Mouse (Mus musculus) CH12.LX (cell line): ENCODE data around the gene Ctsc. TPM values are rescaled to one million over a fixed set of nuclear protein-coding genes. Genes with fewer than 3 reads are reported as not detected.

Source experiments
- DNase-seq: peaks from one replicate; pipeline ENCODE4 v3.0.0-alpha.2; 2013; ENCODE audit errors: extremely low read depth
- H3K27ac ChIP-seq: 2 replicates; pipeline ENCODE4 v1.5.1; 2012; ENCODE audit warnings: low read depth, mild to moderate bottlenecking, control low read depth, moderate library complexity; ENCODE audit not compliant: insufficient read depth
- H3K27me3 ChIP-seq: replicated peaks from 2 replicates; pipeline ENCODE3; 2012; ENCODE audit warnings: inconsistent platforms
- H3K36me3 ChIP-seq, 2 experiments: replicated peaks in 1 of 2; 2 replicates each; pipeline versions ENCODE3 to v1.6.1; 2012; ENCODE audit warnings: inconsistent platforms in 1 of 2, low read length in 1 of 2, mild to moderate bottlenecking in 1 of 2, mixed read lengths in 1 of 2, moderate library complexity in 1 of 2; ENCODE audit not compliant: control insufficient read depth in 1 of 2, insufficient read depth in 1 of 2
- H3K4me1 ChIP-seq, 2 experiments: 2 replicates each; pipeline ENCODE4 v1.6.1; 2012; ENCODE audit warnings: inconsistent platforms in 1 of 2, moderate library complexity in 1 of 2; ENCODE audit not compliant: insufficient read depth in 2 of 2, control insufficient read depth in 1 of 2
- H3K4me2 ChIP-seq: 2 replicates; pipeline ENCODE4 v1.6.1; 2012; ENCODE audit warnings: low read depth, mild to moderate bottlenecking, control low read depth; ENCODE audit not compliant: poor library complexity, insufficient read depth, severe bottlenecking
- H3K4me3 ChIP-seq, 3 experiments: fragments of 150-350 bp in 1 of 3; sonication (generic) in 1 of 3; replicated peaks in 1 of 3; 2 replicates each; pipeline versions ENCODE3 to v1.5.1; 2011 to 2012; ENCODE audit warnings: low read depth in 2 of 3, low read length in 2 of 3, mild to moderate bottlenecking in 2 of 3, moderate library complexity in 2 of 3, control low read depth in 1 of 3, improper control_type of control experiment in 1 of 3, inconsistent platforms in 1 of 3, mixed read lengths in 1 of 3; ENCODE audit not compliant: poor library complexity in 1 of 3
- H3K79me2 ChIP-seq: replicated peaks from 2 replicates; pipeline ENCODE4 v1.6.1; 2012; ENCODE audit warnings: mild to moderate bottlenecking, moderate library complexity; ENCODE audit not compliant: control insufficient read depth, poor library complexity, insufficient read depth, severe bottlenecking; ENCODE audit errors: extremely low read depth
- H3K9ac ChIP-seq: 2 replicates; pipeline ENCODE4 v1.6.1; 2012; ENCODE audit warnings: low read depth, mild to moderate bottlenecking, control low read depth, moderate library complexity; ENCODE audit not compliant: insufficient read depth
- H3K9me3 ChIP-seq: replicated peaks from 2 replicates; pipeline ENCODE3; 2012; ENCODE audit warnings: low read length, inconsistent platforms, mixed read lengths
- BHLHE40 ChIP-seq: IDR thresholded peaks from 2 replicates; pipeline ENCODE4 v1.6.1; 2011; ENCODE audit warnings: mild to moderate bottlenecking, low read depth, low read length, improper control_type of control experiment
- CHD1 ChIP-seq: IDR thresholded peaks from 2 replicates; pipeline ENCODE4 v1.6.1; 2012; ENCODE audit warnings: low read depth, low read length, improper control_type of control experiment, inconsistent platforms
- CHD2 ChIP-seq: IDR thresholded peaks from 2 replicates; pipeline ENCODE4 v1.6.1; 2011; ENCODE audit warnings: low read length, improper control_type of control experiment
- CTCF ChIP-seq, 2 experiments: IDR thresholded peaks in 1 of 2; conservative IDR thresholded peaks in 1 of 2; 2 replicates each; pipeline ENCODE4 v1.5.1; 2011 to 2012; ENCODE audit warnings: low read depth in 2 of 2, low read length in 2 of 2, improper control_type of control experiment in 1 of 2, inconsistent platforms in 1 of 2, mild to moderate bottlenecking in 1 of 2, moderate library complexity in 1 of 2
- E2F4 ChIP-seq: IDR thresholded peaks from 2 replicates; pipeline ENCODE4 v1.6.1; 2011; ENCODE audit warnings: low read depth, low read length, improper control_type of control experiment; ENCODE audit not compliant: insufficient replicate concordance
- ELF1 ChIP-seq: IDR thresholded peaks from 2 replicates; pipeline ENCODE4 v1.6.1; 2014; ENCODE audit warnings: low read depth, mild to moderate bottlenecking, inconsistent platforms, low read length, improper control_type of control experiment
- EP300 ChIP-seq: IDR thresholded peaks from 2 replicates; pipeline ENCODE4 v1.6.1; 2011; ENCODE audit warnings: low read length, improper control_type of control experiment
- ETS1 ChIP-seq: conservative IDR thresholded peaks from 2 replicates; pipeline ENCODE4 v1.6.1; 2012; ENCODE audit warnings: low read depth, mild to moderate bottlenecking, inconsistent platforms, low read length, improper control_type of control experiment, moderate library complexity
- GABPA ChIP-seq: IDR thresholded peaks from 2 replicates; pipeline ENCODE4 v1.6.1; 2012; ENCODE audit warnings: low read depth, low read length, improper control_type of control experiment, inconsistent platforms; ENCODE audit not compliant: insufficient replicate concordance
- HCFC1 ChIP-seq: IDR thresholded peaks from 2 replicates; pipeline ENCODE4 v1.6.1; 2012; ENCODE audit warnings: low read depth, mild to moderate bottlenecking, inconsistent platforms, low read length, improper control_type of control experiment
- IRF4 ChIP-seq: IDR thresholded peaks from 2 replicates; pipeline ENCODE4 v1.6.1; 2014; ENCODE audit warnings: low read depth, mild to moderate bottlenecking, inconsistent platforms, low read length, improper control_type of control experiment
- JUN ChIP-seq: IDR thresholded peaks from 2 replicates; pipeline ENCODE4 v1.6.1; 2011; ENCODE audit warnings: low read depth, mild to moderate bottlenecking, low read length, improper control_type of control experiment, moderate library complexity; ENCODE audit not compliant: insufficient read depth
- JUND ChIP-seq: conservative IDR thresholded peaks from 2 replicates; pipeline ENCODE4 v1.6.1; 2011; ENCODE audit warnings: low read depth, low read length, improper control_type of control experiment
- KAT2A ChIP-seq: IDR thresholded peaks from 2 replicates; pipeline ENCODE4 v1.6.1; 2012; ENCODE audit warnings: low read length, improper control_type of control experiment, inconsistent platforms; ENCODE audit not compliant: insufficient replicate concordance
- MAFK ChIP-seq: IDR thresholded peaks from 2 replicates; pipeline ENCODE4 v1.6.1; 2011; ENCODE audit warnings: low read length, improper control_type of control experiment; ENCODE audit not compliant: insufficient replicate concordance
- MAX ChIP-seq: IDR thresholded peaks from 2 replicates; pipeline ENCODE4 v1.6.1; 2011; ENCODE audit warnings: low read length, improper control_type of control experiment
- MAZ ChIP-seq: IDR thresholded peaks from 2 replicates; pipeline ENCODE4 v1.6.1; 2012; ENCODE audit warnings: low read depth, mild to moderate bottlenecking, inconsistent platforms, low read length, improper control_type of control experiment, moderate library complexity
- MEF2A ChIP-seq: IDR thresholded peaks from 2 replicates; pipeline ENCODE4 v1.6.1; 2014; ENCODE audit warnings: low read depth, mild to moderate bottlenecking, inconsistent platforms, low read length, improper control_type of control experiment, borderline replicate concordance
- MXI1 ChIP-seq: IDR thresholded peaks from 2 replicates; pipeline ENCODE4 v1.6.1; 2011; ENCODE audit warnings: mild to moderate bottlenecking, low read depth, low read length, improper control_type of control experiment
- MYC ChIP-seq: IDR thresholded peaks from 2 replicates; pipeline ENCODE4 v1.6.1; 2011; ENCODE audit warnings: low read depth, mild to moderate bottlenecking, improper control_type of control experiment, low read length
- NELFE ChIP-seq: IDR thresholded peaks from 2 replicates; pipeline ENCODE4 v1.6.1; 2011; ENCODE audit warnings: low read depth, low read length, improper control_type of control experiment
- NRF1 ChIP-seq: IDR thresholded peaks from 2 replicates; pipeline ENCODE4 v1.6.1; 2014; ENCODE audit warnings: low read depth, mild to moderate bottlenecking, inconsistent platforms, low read length, improper control_type of control experiment, moderate library complexity
- PAX5 ChIP-seq: IDR thresholded peaks from 2 replicates; pipeline ENCODE4 v1.6.1; 2012; ENCODE audit warnings: low read length, inconsistent platforms, mixed read lengths
- POLR2A ChIP-seq: IDR thresholded peaks from 2 replicates; pipeline ENCODE4 v1.6.1; 2011; ENCODE audit warnings: low read depth, mild to moderate bottlenecking, improper control_type of control experiment, low read length
- POLR2AphosphoS2 ChIP-seq: IDR thresholded peaks from 2 replicates; pipeline ENCODE4 v1.6.1; 2011; ENCODE audit warnings: low read depth, low read length, improper control_type of control experiment
- RAD21 ChIP-seq: IDR thresholded peaks from 2 replicates; pipeline ENCODE4 v1.6.1; 2011; ENCODE audit warnings: low read depth, mild to moderate bottlenecking, low read length, improper control_type of control experiment, moderate library complexity
- RCOR1 ChIP-seq: conservative IDR thresholded peaks from 2 replicates; pipeline ENCODE4 v1.6.1; 2012; ENCODE audit warnings: low read depth, mild to moderate bottlenecking, inconsistent platforms, low read length, improper control_type of control experiment
- SIN3A ChIP-seq: IDR thresholded peaks from 2 replicates; pipeline ENCODE4 v1.6.1; 2012; ENCODE audit warnings: low read length, improper control_type of control experiment, inconsistent platforms
- SMC3 ChIP-seq: IDR thresholded peaks from 2 replicates; pipeline ENCODE4 v1.6.1; 2011; ENCODE audit warnings: low read depth, low read length, improper control_type of control experiment
- TBP ChIP-seq: conservative IDR thresholded peaks from 2 replicates; pipeline ENCODE4 v1.6.1; 2011; ENCODE audit warnings: low read depth, low read length, improper control_type of control experiment
- TCF12 ChIP-seq: IDR thresholded peaks from 2 replicates; pipeline ENCODE4 v1.6.1; 2014; ENCODE audit warnings: low read depth, mild to moderate bottlenecking, inconsistent platforms, low read length, improper control_type of control experiment
- UBTF ChIP-seq: IDR thresholded peaks from 2 replicates; pipeline ENCODE4 v1.6.1; 2012; ENCODE audit warnings: low read depth, mild to moderate bottlenecking, inconsistent platforms, low read length, improper control_type of control experiment, moderate library complexity
- USF1 ChIP-seq: IDR thresholded peaks from 2 replicates; pipeline ENCODE4 v1.6.1; 2014; ENCODE audit warnings: low read depth, mild to moderate bottlenecking, inconsistent platforms, low read length, improper control_type of control experiment
- USF2 ChIP-seq: conservative IDR thresholded peaks from 2 replicates; pipeline ENCODE4 v1.6.1; 2011; ENCODE audit warnings: low read depth, low read length, improper control_type of control experiment
- ZC3H11A ChIP-seq: IDR thresholded peaks from 2 replicates; pipeline ENCODE4 v1.6.1; 2012; ENCODE audit warnings: low read depth, mild to moderate bottlenecking, inconsistent platforms, low read length, improper control_type of control experiment
- ZKSCAN1 ChIP-seq: IDR thresholded peaks from 2 replicates; pipeline ENCODE4 v1.6.1; 2012; ENCODE audit warnings: low read depth, inconsistent platforms, low read length, improper control_type of control experiment, borderline replicate concordance
- ZMIZ1 ChIP-seq: IDR thresholded peaks from 2 replicates; pipeline ENCODE4 v1.6.1; 2012; ENCODE audit warnings: low read depth, mild to moderate bottlenecking, inconsistent platforms, low read length, improper control_type of control experiment
- ZNF384 ChIP-seq: IDR thresholded peaks from 2 replicates; pipeline ENCODE4 v1.6.1; 2012; ENCODE audit warnings: low read depth, low read length, improper control_type of control experiment, inconsistent platforms
- dilution Hi-C: fragments of 300-500 bp; cut with MboI; formaldehyde crosslinking; loops from 2 replicates; pipeline ENCODE4 v1.14.3; 2020; ENCODE audit warnings: low sequenced_read_pairs; ENCODE audit not compliant: extremely low pct_unique_long_range_greater_than_20kb, extremely low pct_ligation_motif_present
- in situ Hi-C: fragments of 300-500 bp; cut with MboI; formaldehyde crosslinking; loops from 3 replicates; pipeline ENCODE4 v1.14.3; 2019; ENCODE audit warnings: low sequenced_read_pairs, low pct_ligation_motif_present, low pct_unique_long_range_greater_than_20kb, mixed read lengths
- polyA plus RNA-seq: library from polyadenylated mRNA; unstranded; fragments of >175 nt; gene quantifications from 2 replicates; pipeline ENCODE4 v1.2.1, GENCODE M21; 2012; ENCODE audit warnings: low read depth; ENCODE audit not compliant: insufficient read length
- total RNA-seq, 2 experiments: library from RNA; depleted of rRNA; stranded (reverse); fragments of 300-350 nt in 1 of 2; fragments of >200 nt in 1 of 2; gene quantifications; 2 replicates each; pipeline ENCODE4 v1.2.3; 2012 to 2014

Ctsc gene
- total RNA-seq (2012; rRNA removed), result 84.8 and 119 TPM in 2 replicates
- 261 and 286 TPM in 2 replicates for total RNA-seq (2014; rRNA removed)
- 191 and 207 TPM in 2 replicates for polyA plus RNA-seq

- peaks cover 0 to 39% of the 10 kb centered on the region in 2 experiments; a peak in 2 of 4 replicates for H3K4me1 ChIP-seq
- TF ChIP-seq NELFE (peak; percentile 98), POLR2A (peak; percentile 100), ZMIZ1 (peak; percentile 98), ZKSCAN1 (no peak), MAFK (no peak), ZC3H11A (no peak), E2F4 (peak; percentile 68; the same call in 1 of the 2 replicates), ETS1 (peak; percentile 61), NRF1 (no peak), USF2 (no peak), RAD21 (peak; percentile 49), IRF4 (peak; percentile 69), RCOR1 (no peak; the same call in 1 of the 2 replicates), SMC3 (peak; percentile 43), MYC (peak; percentile 92), EP300 (no peak), MEF2A (peak; percentile 73; the same call in 1 of the 2 replicates), TBP (peak; percentile 96), CHD1 (no peak; the same call in none of the 2 replicates), JUND (no peak), HCFC1 (peak; percentile 50; the same call in 1 of the 2 replicates), BHLHE40 (peak; percentile 89), GABPA (no peak), MXI1 (peak; percentile 93), CTCF (conservative IDR thresholded peaks at IDR 0.05 in 1 of 2, IDR thresholded peaks at IDR 0.05 in 1 of 2; ENCODE audit: low read depth in 2 of 2, low read length in 2 of 2) (peak in 1 of 2 experiments; percentile 57; a peak in 2 of 4 replicates), UBTF (no peak; the same call in 1 of the 2 replicates), MAX (peak; percentile 94), USF1 (no peak; the same call in 1 of the 2 replicates), SIN3A (peak; percentile 90; the same call in 1 of the 2 replicates), KAT2A (no peak), PAX5 (no peak), CHD2 (peak; percentile 87), MAZ (peak; percentile 84), ZNF384 (no peak; the same call in 1 of the 2 replicates), JUN (0 out of 2 replicates have a peak, but pooled peaks have one; percentile 1), TCF12 (peak; percentile 88), POLR2AphosphoS2 (peak; percentile 94), ELF1 (peak; percentile 88)
- TF ChIP-seq, all 38 proteins: peak for 23
- dilution Hi-C loops (no loop called here), in situ Hi-C loops (no loop called here)
- Histone ChIP-seq H3K79me2 (peaks cover 23% of the 10 kb centered on the region), H3K27ac (peak within 1 kb of the TSS; percentile 89), H3K9ac (peak within 1 kb of the TSS; percentile 92), H3K4me2 (peak within 1 kb of the TSS; percentile 93), H3K36me3 (peaks cover 6 to 15% of the 10 kb centered on the region in 2 experiments), H3K9me3 (no peaks in the 10 kb centered on the region), H3K27me3 (no peaks in the 10 kb centered on the region), H3K4me3 (peak within 1 kb of the TSS; percentile 63 to 100 (median 83))
- peak; percentile 99 for DNase-seq
Measured at GRCm38 (mm10) chr7:88277858-88278627, at the start of gene Ctsc. TSS of gene Ctsc (plus strand) at chr7:88278085.
